Mouse (Mus musculus): ENCODE measurements at regions not wholly inside any gene's neighbourhood (a gene's known extent, or its start where the extent isn't known, plus 50 kb on each side); places are given as distances from the start of the nearest gene placed in this dataset.

DNA sequence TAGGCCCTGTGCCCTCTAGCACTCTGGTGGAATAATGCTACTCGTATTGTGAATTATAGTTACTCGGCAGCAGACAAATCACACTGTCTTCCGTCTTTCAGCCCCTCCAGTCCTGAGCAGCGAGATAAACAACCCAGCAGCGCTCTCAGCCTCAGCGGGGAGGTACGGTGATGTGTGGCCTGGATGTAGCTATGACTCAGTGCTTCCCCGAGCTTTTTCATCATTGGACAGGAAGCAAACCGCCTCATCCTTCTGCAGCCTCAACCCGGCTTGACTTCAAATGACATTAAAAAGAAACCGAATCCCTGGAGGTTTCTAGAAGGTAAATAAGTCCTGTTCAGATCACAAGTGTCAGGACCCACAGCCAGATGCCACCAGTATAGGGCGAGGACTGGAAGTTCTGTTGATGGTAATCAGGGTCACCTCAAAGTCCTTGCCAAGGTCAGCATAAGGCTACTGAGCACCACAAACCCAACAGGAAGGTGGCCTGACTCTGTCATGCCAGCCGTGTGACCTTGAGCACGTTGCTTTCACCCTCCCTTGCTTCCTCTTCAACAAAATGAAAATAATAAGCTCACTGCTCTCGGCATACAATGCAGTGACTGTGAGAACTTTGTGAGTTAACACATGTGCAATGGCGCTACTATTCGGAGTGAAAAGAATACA is 199.0 kb upstream of the Hes1 start:
- DNase-seq (ENCODE audit: inconsistent ontology term), result no peak

DNA sequence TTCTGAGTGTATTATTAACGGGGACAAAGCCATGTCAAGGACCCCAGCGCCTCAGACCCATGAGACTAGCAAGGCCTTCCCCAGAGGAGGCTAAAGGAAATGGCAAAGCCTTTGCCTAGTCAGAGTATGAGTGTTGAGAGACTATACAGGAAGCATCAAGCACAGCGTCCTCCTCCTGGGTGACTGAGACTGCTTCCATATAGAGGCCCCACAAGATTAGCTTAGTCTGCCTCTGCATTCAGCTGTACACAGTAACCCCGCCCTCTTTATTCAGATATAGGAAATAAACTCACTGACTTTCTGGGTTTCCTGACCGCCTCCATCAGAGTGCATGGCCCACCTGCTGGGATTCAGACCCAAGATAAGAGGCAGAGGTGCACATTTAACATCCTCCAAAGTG is 192.8 kb upstream of the Hes1 start:
- DNase-seq (ENCODE audit: inconsistent ontology term), result no peak

DNA sequence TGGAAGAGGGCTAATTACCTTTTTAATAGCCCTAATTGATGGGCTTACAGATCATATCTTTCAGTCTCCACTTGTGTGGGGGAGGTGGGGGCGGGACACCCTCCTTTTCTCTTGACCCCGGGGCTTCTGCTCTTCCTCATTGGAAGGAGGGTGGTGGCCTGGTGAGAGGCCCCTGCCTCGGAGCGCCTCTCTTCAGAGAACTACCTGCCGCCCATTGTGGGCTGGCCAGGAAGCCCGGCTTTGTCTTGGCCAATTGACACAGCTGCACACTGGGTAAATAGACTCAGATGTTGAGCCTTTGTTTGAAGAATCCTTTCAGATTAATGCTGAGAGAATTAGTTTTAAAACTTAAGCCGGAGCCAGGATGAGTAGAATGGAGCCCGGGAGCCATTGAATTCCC is 188.0 kb upstream of the Hes1 start:
- DNase-seq (ENCODE audit: inconsistent ontology term), result no peak

DNA sequence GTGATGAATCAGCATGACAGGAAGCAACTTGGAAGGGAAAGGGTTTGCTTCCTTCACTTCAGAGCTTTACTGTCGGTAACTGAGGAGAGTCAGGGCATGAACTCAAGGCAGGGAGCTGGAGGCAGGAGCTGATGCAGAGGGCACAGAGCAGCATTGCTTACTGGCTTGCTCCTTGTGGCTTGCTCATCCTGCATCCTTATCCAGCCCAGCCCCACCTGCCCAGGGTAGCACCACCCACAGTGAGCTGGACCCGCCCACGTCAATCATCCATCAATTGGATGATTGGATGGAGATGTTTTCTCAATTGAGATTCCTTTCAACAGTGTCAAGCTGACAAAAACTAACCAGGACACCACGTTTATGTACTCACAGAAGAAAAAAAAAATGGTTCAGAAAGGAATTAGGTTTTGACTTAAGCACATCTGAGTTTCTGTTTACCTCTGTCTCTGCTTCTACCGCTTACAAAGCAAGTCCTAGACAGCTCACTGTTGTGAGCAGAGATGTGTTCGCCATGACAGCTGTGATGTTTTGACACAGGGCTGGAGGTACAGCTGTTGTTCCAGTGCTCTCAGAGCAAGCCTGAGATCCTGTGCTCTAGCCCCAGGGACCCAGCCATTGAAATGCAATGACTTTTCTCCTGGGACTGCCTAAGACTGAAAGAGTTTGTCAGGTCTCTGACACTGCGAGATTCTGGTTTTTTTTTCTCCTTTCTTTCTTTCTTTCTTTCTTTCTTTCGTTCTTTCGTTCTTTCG is 186.6 kb upstream of the Hes1 start:
- no peak for DNase-seq (ENCODE audit: inconsistent ontology term)

DNA sequence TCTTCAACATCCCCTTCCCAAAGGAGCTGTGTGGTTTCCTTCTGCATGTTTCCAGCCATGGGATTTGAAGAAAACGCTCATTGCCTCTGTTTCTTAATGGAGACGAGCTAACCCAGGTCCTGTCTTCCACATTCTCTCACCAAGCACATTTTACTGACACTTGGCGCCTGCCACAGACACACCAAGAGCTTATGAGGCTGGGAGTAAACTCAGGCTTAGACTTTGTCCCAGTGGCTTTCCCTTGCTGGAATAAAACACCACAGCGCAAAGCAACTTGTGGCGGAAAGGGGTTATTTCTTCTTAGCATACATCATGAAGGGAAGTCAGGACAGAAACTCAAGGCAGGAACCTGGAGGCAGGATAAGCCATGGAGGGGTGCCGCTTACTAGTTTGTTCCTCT is 184.5 kb upstream of the Hes1 start:
- no peak for DNase-seq (ENCODE audit: inconsistent ontology term)

DNA sequence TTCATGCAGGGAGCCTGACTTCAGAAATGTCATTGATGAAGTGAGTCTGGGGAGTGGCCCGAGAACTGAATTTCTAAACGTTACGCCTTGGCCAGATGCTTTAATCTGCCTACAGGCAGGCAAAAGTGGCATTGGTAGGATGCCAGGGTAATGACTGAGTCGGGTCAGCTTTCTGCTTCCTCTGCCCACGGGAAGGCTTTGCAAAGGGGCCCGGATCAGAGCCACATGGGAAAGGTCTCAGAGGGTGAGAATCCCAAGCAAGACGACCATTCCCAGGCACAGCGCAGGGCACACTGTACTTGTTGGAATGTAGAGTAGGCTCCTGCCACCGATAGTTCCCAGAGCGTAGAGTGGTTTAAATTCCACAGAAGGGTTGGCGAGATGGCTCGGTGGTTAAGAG is 182.7 kb upstream of the Hes1 start:
- DNase-seq (ENCODE audit: inconsistent ontology term), result peak; percentile 69

DNA sequence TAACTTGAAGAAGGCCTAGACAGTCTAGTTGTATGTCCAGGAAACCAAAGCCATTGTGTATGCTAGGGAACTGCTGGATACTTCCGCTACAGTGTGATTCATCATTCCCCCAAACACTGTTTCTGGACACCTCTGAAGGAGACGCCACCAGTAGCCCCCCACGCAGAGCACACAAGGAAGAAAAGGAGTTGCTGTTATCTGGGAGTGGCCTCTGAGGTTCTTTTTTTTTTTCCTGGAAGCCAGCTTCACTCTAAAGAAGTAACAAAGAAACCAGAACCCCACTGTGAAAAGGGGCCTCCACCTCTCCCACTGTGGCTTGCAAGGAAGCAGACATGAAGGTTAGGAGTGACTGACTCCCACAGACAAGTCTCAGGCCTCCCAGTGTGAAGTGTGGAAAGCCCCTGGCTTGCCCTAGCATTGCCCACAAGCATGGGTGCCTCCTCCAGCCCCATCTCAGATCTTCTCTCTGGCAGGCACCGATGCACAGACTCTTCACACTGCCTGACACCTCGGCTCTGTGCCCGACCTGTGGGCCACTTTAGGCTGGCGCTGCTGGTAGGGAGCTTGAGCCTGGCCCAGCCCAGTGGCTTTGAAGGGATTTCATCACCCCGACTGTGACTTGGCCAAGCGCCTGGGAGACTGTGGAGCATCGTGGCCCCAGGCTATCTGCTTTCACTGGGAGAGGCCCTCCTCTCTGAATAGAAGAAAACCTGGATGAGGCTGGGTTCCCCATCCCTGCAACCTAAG is 181.8 kb upstream of the Hes1 start:
- peak; percentile 96 for DNase-seq (ENCODE audit: inconsistent ontology term)

DNA sequence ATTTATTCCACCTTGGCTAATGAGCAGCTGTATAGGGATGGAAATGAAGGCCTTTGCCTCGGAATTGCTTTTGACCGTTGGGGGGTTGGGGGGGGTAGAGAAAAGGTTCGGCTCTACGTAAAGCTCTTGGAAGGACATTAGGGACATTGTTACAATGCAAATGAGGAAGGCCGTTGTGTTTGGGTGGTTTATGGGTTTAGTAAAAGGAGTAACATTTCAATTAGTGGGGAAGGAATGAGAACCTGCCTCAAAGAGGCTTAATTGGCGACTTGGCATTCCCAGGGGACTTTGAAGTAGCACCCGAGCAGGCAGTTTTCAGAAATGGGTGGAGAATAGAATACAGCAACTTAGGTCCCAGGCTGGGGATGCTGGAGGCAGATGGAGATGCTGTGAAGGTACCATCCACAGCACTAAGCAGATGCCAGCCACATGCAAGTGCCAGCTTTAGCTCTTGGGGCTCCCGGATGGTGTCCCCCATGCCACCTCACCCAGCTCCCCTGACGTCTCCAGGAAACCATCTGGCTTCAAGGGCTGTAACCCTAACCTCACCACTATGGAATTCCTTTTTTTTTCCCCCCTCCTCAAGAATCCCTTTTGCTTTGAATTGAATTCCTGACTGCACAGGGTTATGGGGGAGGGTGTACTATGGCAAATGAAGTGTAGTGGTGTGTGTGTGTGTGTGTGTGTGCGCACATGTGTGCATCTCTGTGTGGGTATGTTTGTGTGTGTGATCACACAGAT is 180.8 kb upstream of the Hes1 start:
- DNase-seq (ENCODE audit: inconsistent ontology term), result peak; percentile 94

DNA sequence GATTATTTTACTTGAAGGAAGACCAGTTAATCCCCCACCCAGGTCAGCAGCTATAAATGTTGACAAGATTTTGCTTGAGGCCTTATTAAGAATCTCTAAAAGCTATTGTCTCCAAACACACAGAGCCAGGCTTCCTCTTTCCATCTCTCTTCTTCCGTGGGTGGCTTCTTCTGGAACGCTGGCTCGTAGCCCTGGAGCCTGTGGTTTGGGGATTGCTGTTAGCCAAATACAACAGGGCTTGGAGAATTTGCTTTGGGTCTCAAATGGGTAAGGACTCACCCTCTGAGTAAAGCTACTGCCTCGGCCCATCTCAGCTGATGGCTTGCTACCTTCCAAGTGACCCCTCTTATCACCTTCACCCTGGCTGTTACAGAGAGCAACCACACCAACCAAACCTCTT is 179.3 kb upstream of the Hes1 start:
- peak; percentile 79 for DNase-seq (ENCODE audit: inconsistent ontology term)

DNA sequence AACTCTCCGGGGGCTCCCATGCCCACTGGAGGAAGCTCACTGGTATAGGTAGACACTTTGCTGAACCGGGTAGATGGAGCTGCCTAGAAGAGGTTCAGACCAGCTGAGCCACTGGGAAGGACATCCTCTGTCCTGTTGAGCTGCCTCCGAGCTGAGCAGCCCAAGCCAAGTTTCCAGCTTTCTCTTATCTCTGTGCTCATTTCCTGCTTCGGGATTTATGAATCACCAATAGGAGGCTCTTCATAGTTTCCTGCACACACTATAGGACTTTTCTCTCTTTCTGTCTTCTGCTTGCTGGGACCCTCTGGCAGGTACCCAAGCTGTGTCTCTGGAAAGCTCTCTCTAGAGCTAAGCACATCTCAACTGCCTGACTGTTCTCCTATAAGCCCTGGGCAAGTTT is 177.4 kb upstream of the Hes1 start:
- DNase-seq (ENCODE audit: inconsistent ontology term), result no peak

DNA sequence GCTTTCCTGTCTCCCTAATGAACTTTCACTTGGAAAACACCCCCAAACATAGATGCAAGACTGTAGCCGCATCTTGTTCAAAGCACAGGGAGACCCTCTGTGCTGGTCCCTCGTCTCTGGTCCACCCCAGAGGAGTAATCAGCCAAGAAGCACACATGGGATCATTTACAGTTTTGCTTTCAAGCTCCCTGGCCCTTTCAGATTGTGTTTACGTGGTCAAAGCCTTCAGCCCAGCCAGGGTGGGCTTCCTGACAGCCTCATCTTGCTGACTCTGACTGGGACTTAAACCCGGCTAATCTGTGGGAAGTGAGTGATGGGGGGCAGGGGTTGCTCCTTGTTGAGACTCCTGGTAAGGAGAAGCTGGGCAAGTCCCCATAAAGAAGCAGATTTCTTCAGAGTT is 174.8 kb upstream of the Hes1 start:
- no peak for DNase-seq (ENCODE audit: inconsistent ontology term)

DNA sequence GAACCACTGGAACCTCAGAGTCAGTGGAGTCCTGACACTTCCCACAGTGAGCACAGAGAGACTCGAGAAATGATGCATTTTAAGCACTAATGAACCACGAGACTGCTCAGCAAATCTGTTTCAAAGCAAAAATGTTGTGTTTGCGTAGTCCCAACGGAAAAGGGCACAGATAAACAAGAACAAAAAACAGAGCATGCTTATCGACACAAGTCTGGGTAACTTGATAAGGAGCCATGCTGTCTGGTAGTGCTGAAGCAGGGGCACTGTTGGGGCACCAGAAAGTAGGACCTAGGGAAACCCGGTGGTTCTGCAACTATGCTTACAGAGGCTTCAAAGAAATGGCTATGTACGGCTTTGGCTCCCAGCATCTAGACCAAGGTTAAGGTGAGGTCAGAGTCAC is 172.7 kb upstream of the Hes1 start:
- DNase-seq (ENCODE audit: inconsistent ontology term), result no peak

DNA sequence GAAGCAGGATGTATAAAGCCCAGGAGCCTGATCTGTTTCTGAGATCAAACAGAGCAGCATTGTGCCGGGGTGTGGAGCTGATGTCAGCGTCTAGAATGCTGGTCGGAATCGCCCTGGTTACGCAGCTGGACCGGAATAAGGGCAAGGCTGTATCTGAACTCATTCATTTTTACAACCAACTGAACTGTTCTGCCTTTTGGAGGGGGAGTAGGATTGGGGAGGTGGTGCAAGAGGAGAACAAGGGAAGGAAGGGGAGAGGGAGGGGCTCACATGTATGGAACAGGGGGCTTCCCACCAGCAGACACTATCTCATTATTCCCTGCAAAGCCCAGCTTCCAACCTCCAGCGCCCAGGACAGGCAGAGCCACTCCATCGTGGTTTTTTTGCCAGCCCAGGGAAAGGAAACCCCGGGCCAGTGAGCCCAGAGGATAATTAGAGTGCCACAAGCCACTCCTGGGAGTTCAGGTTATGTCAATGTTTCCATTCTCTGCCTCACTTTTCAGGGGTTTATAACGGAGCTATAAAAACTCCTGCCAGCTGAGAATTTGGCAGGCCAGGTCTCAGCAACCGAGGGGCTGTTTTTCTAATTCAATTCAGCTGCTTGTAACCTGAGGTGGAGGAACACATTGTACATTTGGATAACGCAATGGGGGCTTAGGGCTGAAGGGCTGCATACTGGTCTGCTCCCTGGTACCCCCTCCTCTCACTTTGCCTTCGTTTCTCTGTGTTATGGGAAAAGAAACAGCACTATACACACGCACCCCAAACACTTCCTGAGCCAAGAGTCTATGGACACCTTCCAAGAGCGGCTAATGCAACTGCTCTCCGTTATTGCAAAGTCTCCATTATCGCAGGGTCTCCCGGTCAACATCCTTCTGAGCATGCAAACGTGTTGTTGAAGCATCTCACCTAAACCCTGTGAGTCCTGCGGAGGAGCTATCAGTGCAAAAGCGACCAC is 170.0 kb upstream of the Hes1 start:
- DNase-seq (ENCODE audit: inconsistent ontology term), result peak; percentile 53

DNA sequence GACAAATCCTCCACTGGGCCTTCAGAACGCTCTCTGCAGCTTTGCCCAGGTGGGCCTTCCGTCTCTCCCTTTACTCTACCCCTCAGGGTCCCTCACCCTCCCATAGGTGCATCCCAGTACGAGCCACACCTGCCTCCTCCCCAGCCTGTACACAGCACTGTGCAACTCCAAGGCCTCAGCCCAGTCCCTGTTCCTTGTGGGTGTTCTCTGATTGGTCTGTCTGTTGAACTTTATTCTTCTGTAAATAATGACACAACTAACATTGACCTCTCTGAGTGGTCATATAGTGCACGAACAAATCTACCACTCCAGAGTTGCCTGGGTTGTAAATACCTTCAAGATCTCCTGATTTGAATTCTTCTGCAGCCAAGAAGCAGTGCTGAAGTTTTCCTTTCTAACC is 167.8 kb upstream of the Hes1 start:
- no peak for DNase-seq (ENCODE audit: inconsistent ontology term)

DNA sequence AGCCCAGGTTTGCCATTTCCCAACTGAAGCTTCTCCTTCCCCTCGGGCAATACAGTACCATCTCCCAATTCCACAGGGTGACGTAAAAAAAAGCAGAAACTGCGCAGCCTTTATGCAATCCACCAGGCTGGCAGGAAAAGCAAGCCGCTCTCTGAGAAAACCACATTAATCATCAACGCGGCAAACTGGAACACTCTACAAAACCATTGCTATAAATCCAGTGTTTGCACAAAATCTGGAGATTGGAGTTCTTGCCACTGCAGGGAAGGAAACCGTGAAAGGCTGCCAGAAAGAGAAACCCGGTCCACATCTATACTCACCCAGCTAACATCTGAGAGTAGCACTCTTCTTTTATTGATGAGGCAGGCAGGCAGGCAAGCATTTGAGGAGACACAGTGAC is 160.7 kb upstream of the Hes1 start:
- no peak for DNase-seq (ENCODE audit: inconsistent ontology term)

DNA sequence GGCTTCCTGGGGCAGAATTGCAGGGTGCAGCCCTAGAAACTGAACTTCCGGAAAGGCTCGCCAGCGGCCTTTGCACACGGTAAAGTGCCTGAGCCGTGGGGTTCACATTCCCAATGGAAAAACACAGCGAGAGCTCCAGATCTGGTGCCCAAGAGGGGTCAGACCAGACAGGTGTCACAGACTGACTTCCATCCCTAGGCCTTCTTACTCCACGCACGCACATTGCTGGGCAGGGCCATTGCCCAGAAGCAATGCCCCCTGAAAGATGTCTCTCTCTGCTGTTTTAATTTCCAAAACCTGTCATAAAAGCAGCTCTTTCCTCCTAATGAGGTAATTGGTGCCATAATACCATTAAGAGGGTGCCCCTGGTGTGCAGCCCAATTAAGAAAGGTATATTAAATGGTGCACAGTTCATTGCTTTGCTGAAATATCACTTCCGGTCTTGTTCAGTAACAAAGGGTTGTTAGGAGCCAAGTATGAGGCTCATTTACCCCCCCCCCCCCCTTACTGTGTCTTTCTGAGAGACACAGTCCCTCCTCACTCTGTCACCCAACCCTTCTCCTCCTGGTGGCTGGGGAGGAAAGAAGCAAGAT is 159.9 kb upstream of the Hes1 start:
- no peak for DNase-seq (ENCODE audit: inconsistent ontology term)

DNA sequence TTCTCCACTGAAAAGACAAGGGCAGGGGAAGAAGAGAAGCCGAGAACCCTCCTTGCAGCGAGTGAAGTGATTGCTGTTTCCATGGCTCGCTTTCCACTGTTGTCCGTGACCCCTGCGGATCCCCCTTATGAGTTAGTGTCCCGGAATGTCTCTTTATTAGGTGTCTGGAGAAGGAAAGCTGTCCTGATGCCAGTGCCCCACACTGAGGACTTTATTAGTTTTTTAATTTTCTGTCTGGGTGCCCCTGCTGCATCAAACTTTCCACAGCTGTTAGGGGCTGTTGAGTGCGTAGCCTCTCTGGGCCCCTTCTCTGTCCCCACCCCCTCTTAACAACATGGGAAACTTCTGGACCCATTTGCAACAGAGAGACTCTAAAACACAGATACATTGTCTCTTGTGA is 156.9 kb upstream of the Hes1 start:
- peak; percentile 46 for DNase-seq (ENCODE audit: inconsistent ontology term)

DNA sequence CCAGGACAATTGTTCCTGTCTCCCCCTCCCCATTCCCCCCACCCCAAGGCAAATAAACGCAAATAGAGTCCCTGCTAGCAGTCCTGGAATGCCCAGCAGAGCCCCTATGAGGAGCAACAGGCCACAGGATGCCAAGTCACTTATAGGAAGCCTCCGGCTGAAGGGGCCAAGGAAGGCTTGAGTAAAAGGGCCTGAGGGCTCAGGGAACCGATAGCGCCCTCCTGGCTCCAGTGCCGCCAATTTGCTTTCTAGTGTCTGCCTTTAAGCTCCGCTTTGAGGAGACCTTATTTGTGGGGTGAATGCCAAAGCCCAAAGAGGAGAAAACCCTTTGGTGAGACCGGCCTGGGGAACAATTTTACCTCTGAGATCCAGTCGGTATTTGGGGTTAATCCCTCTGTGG is 156.2 kb upstream of the Hes1 start:
- no peak for DNase-seq (ENCODE audit: inconsistent ontology term)

DNA sequence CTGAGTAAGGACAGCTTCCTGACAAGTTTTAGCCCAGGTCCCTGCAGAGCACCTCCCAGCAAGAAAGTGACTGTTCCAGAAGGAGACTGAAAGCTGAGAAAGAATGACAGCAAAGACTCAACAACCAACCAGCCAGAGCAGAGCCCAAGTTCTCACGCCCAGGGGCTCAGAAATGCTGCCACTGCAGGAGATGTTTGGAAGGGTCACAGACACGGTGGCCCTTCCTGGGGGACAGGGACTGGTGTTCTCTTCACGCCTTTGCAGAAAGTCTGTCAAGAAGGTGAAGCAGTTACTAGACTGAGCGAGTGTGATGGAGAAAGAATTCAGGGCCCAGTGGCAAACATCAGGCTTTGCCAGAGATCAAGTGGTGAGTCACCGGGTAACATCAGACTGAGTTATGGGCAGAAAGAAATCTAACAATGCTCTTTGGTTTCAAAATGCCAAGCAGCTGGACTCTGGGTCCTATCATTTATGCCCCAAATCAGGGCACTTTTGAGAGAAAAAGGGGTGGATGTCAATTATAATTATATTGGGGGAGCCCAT is 154.2 kb upstream of the Hes1 start:
- peak; percentile 76 for DNase-seq (ENCODE audit: inconsistent ontology term)

DNA sequence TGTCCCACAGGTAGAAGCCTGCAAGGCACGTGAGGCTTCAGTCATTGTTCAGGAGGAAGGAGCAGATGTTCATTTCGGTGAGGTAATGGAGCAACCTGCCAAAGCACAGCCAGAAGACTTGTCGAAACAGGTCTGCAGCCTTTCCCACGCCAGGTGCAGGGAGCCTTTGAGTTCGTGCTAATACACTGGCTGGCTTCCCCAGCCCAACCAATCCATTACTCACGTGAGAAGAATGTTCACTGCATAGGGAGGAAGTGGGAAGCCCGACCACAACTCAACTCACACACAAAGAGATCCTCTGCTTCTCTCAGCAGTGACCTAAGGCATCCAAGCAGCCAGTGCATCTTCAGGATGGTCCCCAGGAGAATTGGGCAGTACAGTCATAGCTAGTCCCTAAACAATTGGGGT is 153.0 kb upstream of the Hes1 start:
- peak; percentile 92 for DNase-seq (ENCODE audit: inconsistent ontology term)

Measured in Muller cell, postnatal 12 days (primary cell).